Mouse (Mus musculus) CH12.LX (cell line): ENCODE results near the gene Zbed3. TPM values are rescaled to one million over a fixed set of nuclear protein-coding genes. Genes with fewer than 3 reads are reported as not detected.

Experiments used
- DNase-seq: peaks from one replicate; pipeline ENCODE4 v3.0.0-alpha.2; 2013; ENCODE audit errors: extremely low read depth
- H3K27ac ChIP-seq: 2 replicates; pipeline ENCODE4 v1.5.1; 2012; ENCODE audit warnings: low read depth, mild to moderate bottlenecking, control low read depth, moderate library complexity; ENCODE audit not compliant: insufficient read depth
- H3K27me3 ChIP-seq: replicated peaks from 2 replicates; pipeline ENCODE3; 2012; ENCODE audit warnings: inconsistent platforms
- H3K36me3 ChIP-seq, 2 experiments: replicated peaks in 1 of 2; 2 replicates each; pipeline versions ENCODE3 to v1.6.1; 2012; ENCODE audit warnings: inconsistent platforms in 1 of 2, low read length in 1 of 2, mild to moderate bottlenecking in 1 of 2, mixed read lengths in 1 of 2, moderate library complexity in 1 of 2; ENCODE audit not compliant: control insufficient read depth in 1 of 2, insufficient read depth in 1 of 2
- H3K4me1 ChIP-seq, 2 experiments: 2 replicates each; pipeline ENCODE4 v1.6.1; 2012; ENCODE audit warnings: inconsistent platforms in 1 of 2, moderate library complexity in 1 of 2; ENCODE audit not compliant: insufficient read depth in 2 of 2, control insufficient read depth in 1 of 2
- H3K4me2 ChIP-seq: 2 replicates; pipeline ENCODE4 v1.6.1; 2012; ENCODE audit warnings: low read depth, mild to moderate bottlenecking, control low read depth; ENCODE audit not compliant: poor library complexity, insufficient read depth, severe bottlenecking
- H3K4me3 ChIP-seq, 3 experiments: fragments of 150-350 bp in 1 of 3; sonication (generic) in 1 of 3; replicated peaks in 1 of 3; 2 replicates each; pipeline versions ENCODE3 to v1.5.1; 2011 to 2012; ENCODE audit warnings: low read depth in 2 of 3, low read length in 2 of 3, mild to moderate bottlenecking in 2 of 3, moderate library complexity in 2 of 3, control low read depth in 1 of 3, improper control_type of control experiment in 1 of 3, inconsistent platforms in 1 of 3, mixed read lengths in 1 of 3; ENCODE audit not compliant: poor library complexity in 1 of 3
- H3K79me2 ChIP-seq: replicated peaks from 2 replicates; pipeline ENCODE4 v1.6.1; 2012; ENCODE audit warnings: mild to moderate bottlenecking, moderate library complexity; ENCODE audit not compliant: control insufficient read depth, poor library complexity, insufficient read depth, severe bottlenecking; ENCODE audit errors: extremely low read depth
- H3K9ac ChIP-seq: 2 replicates; pipeline ENCODE4 v1.6.1; 2012; ENCODE audit warnings: low read depth, mild to moderate bottlenecking, control low read depth, moderate library complexity; ENCODE audit not compliant: insufficient read depth
- H3K9me3 ChIP-seq: replicated peaks from 2 replicates; pipeline ENCODE3; 2012; ENCODE audit warnings: low read length, inconsistent platforms, mixed read lengths
- CHD1 ChIP-seq: IDR thresholded peaks from 2 replicates; pipeline ENCODE4 v1.6.1; 2012; ENCODE audit warnings: low read depth, low read length, improper control_type of control experiment, inconsistent platforms
- ETS1 ChIP-seq: conservative IDR thresholded peaks from 2 replicates; pipeline ENCODE4 v1.6.1; 2012; ENCODE audit warnings: low read depth, mild to moderate bottlenecking, inconsistent platforms, low read length, improper control_type of control experiment, moderate library complexity
- IRF4 ChIP-seq: IDR thresholded peaks from 2 replicates; pipeline ENCODE4 v1.6.1; 2014; ENCODE audit warnings: low read depth, mild to moderate bottlenecking, inconsistent platforms, low read length, improper control_type of control experiment
- JUND ChIP-seq: conservative IDR thresholded peaks from 2 replicates; pipeline ENCODE4 v1.6.1; 2011; ENCODE audit warnings: low read depth, low read length, improper control_type of control experiment
- MAZ ChIP-seq: IDR thresholded peaks from 2 replicates; pipeline ENCODE4 v1.6.1; 2012; ENCODE audit warnings: low read depth, mild to moderate bottlenecking, inconsistent platforms, low read length, improper control_type of control experiment, moderate library complexity
- MEF2A ChIP-seq: IDR thresholded peaks from 2 replicates; pipeline ENCODE4 v1.6.1; 2014; ENCODE audit warnings: low read depth, mild to moderate bottlenecking, inconsistent platforms, low read length, improper control_type of control experiment, borderline replicate concordance
- MYC ChIP-seq: IDR thresholded peaks from 2 replicates; pipeline ENCODE4 v1.6.1; 2011; ENCODE audit warnings: low read depth, mild to moderate bottlenecking, improper control_type of control experiment, low read length
- SIN3A ChIP-seq: IDR thresholded peaks from 2 replicates; pipeline ENCODE4 v1.6.1; 2012; ENCODE audit warnings: low read length, improper control_type of control experiment, inconsistent platforms
- SMC3 ChIP-seq: IDR thresholded peaks from 2 replicates; pipeline ENCODE4 v1.6.1; 2011; ENCODE audit warnings: low read depth, low read length, improper control_type of control experiment
- TBP ChIP-seq: conservative IDR thresholded peaks from 2 replicates; pipeline ENCODE4 v1.6.1; 2011; ENCODE audit warnings: low read depth, low read length, improper control_type of control experiment
- UBTF ChIP-seq: IDR thresholded peaks from 2 replicates; pipeline ENCODE4 v1.6.1; 2012; ENCODE audit warnings: low read depth, mild to moderate bottlenecking, inconsistent platforms, low read length, improper control_type of control experiment, moderate library complexity
- USF1 ChIP-seq: IDR thresholded peaks from 2 replicates; pipeline ENCODE4 v1.6.1; 2014; ENCODE audit warnings: low read depth, mild to moderate bottlenecking, inconsistent platforms, low read length, improper control_type of control experiment
- USF2 ChIP-seq: conservative IDR thresholded peaks from 2 replicates; pipeline ENCODE4 v1.6.1; 2011; ENCODE audit warnings: low read depth, low read length, improper control_type of control experiment
- ZC3H11A ChIP-seq: IDR thresholded peaks from 2 replicates; pipeline ENCODE4 v1.6.1; 2012; ENCODE audit warnings: low read depth, mild to moderate bottlenecking, inconsistent platforms, low read length, improper control_type of control experiment
- ZKSCAN1 ChIP-seq: IDR thresholded peaks from 2 replicates; pipeline ENCODE4 v1.6.1; 2012; ENCODE audit warnings: low read depth, inconsistent platforms, low read length, improper control_type of control experiment, borderline replicate concordance
- ZNF384 ChIP-seq: IDR thresholded peaks from 2 replicates; pipeline ENCODE4 v1.6.1; 2012; ENCODE audit warnings: low read depth, low read length, improper control_type of control experiment, inconsistent platforms
- dilution Hi-C: fragments of 300-500 bp; cut with MboI; formaldehyde crosslinking; loops from 2 replicates; pipeline ENCODE4 v1.14.3; 2020; ENCODE audit warnings: low sequenced_read_pairs; ENCODE audit not compliant: extremely low pct_unique_long_range_greater_than_20kb, extremely low pct_ligation_motif_present
- in situ Hi-C: fragments of 300-500 bp; cut with MboI; formaldehyde crosslinking; loops from 3 replicates; pipeline ENCODE4 v1.14.3; 2019; ENCODE audit warnings: low sequenced_read_pairs, low pct_ligation_motif_present, low pct_unique_long_range_greater_than_20kb, mixed read lengths
- polyA plus RNA-seq: library from polyadenylated mRNA; unstranded; fragments of >175 nt; gene quantifications from 2 replicates; pipeline ENCODE4 v1.2.1, GENCODE M21; 2012; ENCODE audit warnings: low read depth; ENCODE audit not compliant: insufficient read length
- total RNA-seq, 2 experiments: library from RNA; depleted of rRNA; stranded (reverse); fragments of 300-350 nt in 1 of 2; fragments of >200 nt in 1 of 2; gene quantifications; 2 replicates each; pipeline ENCODE4 v1.2.3; 2012 to 2014

Gene Zbed3
- total and polyA plus RNA-seq, 3 experiments: 7.6 to 50.3 (median 8.2) TPM

GRCm38 (mm10) chr13:95325080-95325906 is 1.9 kb downstream of the Zbed3 start (continued):
- TF ChIP-seq ZKSCAN1: no peak
- TF ChIP-seq TBP: peak; percentile 63; the same call in 1 of the 2 replicates
- no peak for TF ChIP-seq USF2
- no peak for TF ChIP-seq USF1
- no peak; the same call in 1 of the 2 replicates for TF ChIP-seq MEF2A
- TF ChIP-seq MYC: no peak

GRCm38 (mm10) chr13:95325907-95326550 is 2.6 kb downstream of the Zbed3 start:
- H3K79me2 ChIP-seq: peaks cover 28% of the 10 kb centered on the region
- peaks cover 3 to 34% of the 10 kb centered on the region in 2 experiments; a peak in 3 of 4 replicates for H3K4me1 ChIP-seq
- no peaks in the 10 kb centered on the region for H3K27me3 ChIP-seq
- no peak for TF ChIP-seq JUND
- 0 out of 2 replicates have a peak, but pooled peaks have one; percentile 20 for TF ChIP-seq ZNF384
- peak; percentile 52; the same call in 1 of the 2 replicates for TF ChIP-seq SIN3A
- TF ChIP-seq ZC3H11A: no peak
- TF ChIP-seq ETS1: no peak
- no peak for TF ChIP-seq CHD1
- no peak for TF ChIP-seq UBTF
- H3K9me3 ChIP-seq: no peaks in the 10 kb centered on the region
- in situ Hi-C loops (no loop called here), dilution Hi-C loops (no loop called here)
- H3K4me3 ChIP-seq: peak overlapping the region; percentile 66 to 88 (median 85)
- H3K4me2 ChIP-seq: peak overlapping the region; percentile 88
- DNase-seq: no peak
- H3K27ac ChIP-seq: no peak overlapping the region
- H3K9ac ChIP-seq: peak overlapping the region; percentile 85
- peaks cover 0 to 29% of the 10 kb centered on the region in 2 experiments for H3K36me3 ChIP-seq

GRCm38 (mm10) chr13:95326611-95327344 is 3.4 kb downstream of the Zbed3 start:
- dilution Hi-C loops: no loop called here

More at GRCm38 (mm10) chr13:95326611-95327344, 3.4 kb downstream of the Zbed3 start:
- Histone ChIP-seq H3K36me3 (peaks cover 2 to 37% of the 10 kb centered on the region in 2 experiments), H3K9me3 (no peaks in the 10 kb centered on the region), H3K27me3 (no peaks in the 10 kb centered on the region), H3K4me1 (peaks cover 3 to 34% of the 10 kb centered on the region in 2 experiments; a peak in 3 of 4 replicates), H3K4me2 (peak overlapping the region; percentile 88), H3K79me2 (peaks cover 32% of the 10 kb centered on the region), H3K27ac (no peak overlapping the region), H3K9ac (peak overlapping the region; percentile 85), H3K4me3 (peak overlapping the region; percentile 58 to 85 (median 66))
- DNase-seq: peak; percentile 19
- no peak for TF ChIP-seq MAZ
- no peak for TF ChIP-seq ETS1
- TF ChIP-seq IRF4: no peak
- no peak for TF ChIP-seq SMC3
- in situ Hi-C loops: no loop called here
